Mouse (Mus musculus) G1E-ER4 (cell line): ENCODE measurements around the gene Spin2g. TPM values are rescaled to one million over a fixed set of nuclear protein-coding genes. Genes with fewer than 3 reads are reported as not detected.
"Not testable (repeated sequence)": the region's sequence is repeated elsewhere in the genome, so short reads cannot be mapped to it uniquely, and the experiment has no call there.

Source experiments
- GATA1 ChIP-seq: IDR thresholded peaks from one replicate; pipeline ENCODE4 v1.8.0; 2012; ENCODE audit warnings: low read length, inconsistent platforms
- polyA plus RNA-seq: library from polyadenylated mRNA; stranded (reverse); fragments of >175 nt; gene quantifications from 2 replicates; pipeline ENCODE4 v1.2.3, GENCODE M21; 2012

Gene Spin2g
- polyA plus RNA-seq = not detected in 2 replicates

GRCm38 (mm10) chrX:34238633-34239032, at the start of gene Spin2g:
Gene Spin2g (minus strand): TSS chrX:34238733.
- TF ChIP-seq GATA1 = not testable (repeated sequence)

Other genes with a start within 250 kb of the Spin2g start
- gene Btbd35f9, start 77.2 kb downstream of the Spin2g start, polyA plus RNA-seq = not detected in 2 replicates
- gene Btbd35f8, start 211.8 kb upstream of the Spin2g start, polyA plus RNA-seq = not detected in 2 replicates